Mouse (Mus musculus) hindbrain, embryonic 13.5 days (tissue): ENCODE measurements at regions not wholly inside any gene's neighbourhood (a gene's known extent, or its start where the extent isn't known, plus 50 kb on each side); places are given as distances from the start of the nearest gene placed in this dataset.

ENCODE experiments used
- ATAC-seq: fragments of 200-750 bp; cut with Nextera tagmentation; 2 replicates; pipeline ENCODE4 v1.8.0; 2017; ENCODE audit warnings: moderate TSS enrichment; ENCODE audit not compliant: low FRiP score
- H3K27ac ChIP-seq: fragments of 300-500 bp; sonication (generic); 2 replicates; pipeline ENCODE4 v1.5.1; 2015; ENCODE audit warnings: inconsistent platforms, mild to moderate bottlenecking, moderate library complexity
- H3K27me3 ChIP-seq: fragments of 300-500 bp; sonication (generic); 2 replicates; pipeline ENCODE4 v1.6.1; 2015; ENCODE audit warnings: mild to moderate bottlenecking, inconsistent platforms
- H3K36me3 ChIP-seq: fragments of 300-500 bp; sonication (generic); 2 replicates; pipeline ENCODE4 v1.6.1; 2015; ENCODE audit warnings: mild to moderate bottlenecking, inconsistent platforms
- H3K4me1 ChIP-seq: fragments of 300-500 bp; sonication (generic); replicated peaks from 2 replicates; pipeline ENCODE4 v1.6.1; 2015; ENCODE audit warnings: inconsistent platforms
- H3K4me2 ChIP-seq: fragments of 300-500 bp; sonication (generic); 2 replicates; pipeline ENCODE4 v1.6.1; 2015; ENCODE audit warnings: inconsistent platforms, mild to moderate bottlenecking, moderate library complexity
- H3K4me3 ChIP-seq: fragments of 300-500 bp; sonication (generic); 2 replicates; pipeline ENCODE4 v1.5.1; 2015; ENCODE audit warnings: mild to moderate bottlenecking, inconsistent platforms
- H3K9ac ChIP-seq: fragments of 300-500 bp; sonication (generic); 2 replicates; pipeline ENCODE4 v1.6.1; 2015; ENCODE audit warnings: mild to moderate bottlenecking, inconsistent platforms
- H3K9me3 ChIP-seq: fragments of 300-500 bp; sonication (generic); 2 replicates; pipeline ENCODE4 v1.6.1; 2016; ENCODE audit warnings: inconsistent platforms
- WGBS: fragments of 180-500 bp; shearing (Covaris S2); methylation state at CpG from one replicate; pipeline ENCODE4 v1.1.7; 2015; 5-methylcytosine and 5-hydroxymethylcytosine counted together

DNA sequence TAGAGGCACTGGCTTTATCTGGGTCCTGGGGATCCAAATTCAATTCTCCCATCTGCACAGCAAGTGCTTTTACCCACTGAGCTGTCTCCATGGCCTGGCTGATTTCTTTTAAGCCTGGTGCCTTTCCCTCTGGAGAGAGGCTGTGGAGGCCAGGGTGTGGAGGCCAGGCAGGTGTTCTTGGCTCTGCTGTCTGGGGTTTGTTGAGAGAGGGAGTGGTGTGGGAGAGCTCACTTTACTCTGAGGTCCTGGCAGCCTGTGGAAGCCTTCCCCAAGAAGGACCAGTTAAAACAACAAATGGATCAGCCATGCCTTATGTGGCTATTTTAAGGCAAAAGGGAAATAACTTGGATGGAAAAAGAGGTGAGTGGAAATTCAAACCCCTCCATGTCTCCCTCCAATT is 86.5 kb downstream of the Rpl14 start:
- no peak overlapping the region for H3K4me3 ChIP-seq
- H3K27me3 ChIP-seq: no peaks in the 10 kb centered on the region
- no peaks in the 10 kb centered on the region for H3K36me3 ChIP-seq
- H3K9ac ChIP-seq: no peak overlapping the region
- H3K4me2 ChIP-seq: no peak overlapping the region
- H3K27ac ChIP-seq: no peak overlapping the region
- peaks cover 19% of the 10 kb centered on the region for H3K4me1 ChIP-seq
- H3K9me3 ChIP-seq: no peaks in the 10 kb centered on the region
- ATAC-seq: no peak

DNA sequence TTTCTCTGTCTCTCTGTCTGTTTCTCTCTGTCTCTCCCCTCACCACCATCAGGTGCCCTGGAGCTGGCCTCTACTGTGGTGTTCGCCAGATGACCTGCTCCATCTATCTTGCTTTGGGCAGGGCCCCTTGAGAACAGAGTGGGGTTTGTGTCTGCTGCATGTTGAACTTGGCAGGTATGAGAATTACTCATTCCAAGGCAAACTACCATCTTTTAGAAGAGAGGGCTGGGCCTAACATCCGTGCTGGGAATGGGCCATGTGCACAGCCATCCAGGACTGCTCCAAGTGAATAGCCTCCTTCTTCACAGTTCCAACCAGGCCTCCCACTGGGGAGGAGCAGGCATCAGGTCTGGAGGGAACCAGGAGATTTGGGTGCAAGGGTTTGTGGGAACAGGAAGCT is 87.3 kb downstream of the Rpl14 start:
- H3K27me3 ChIP-seq: no peaks in the 10 kb centered on the region
- ATAC-seq: no peak
- no peak overlapping the region for H3K9ac ChIP-seq
- H3K4me1 ChIP-seq: peaks cover 11% of the 10 kb centered on the region
- 74% methylated on average over 2 of the region's 2 CpGs for WGBS
- no peaks in the 10 kb centered on the region for H3K9me3 ChIP-seq
- H3K27ac ChIP-seq: no peak overlapping the region
- H3K36me3 ChIP-seq: no peaks in the 10 kb centered on the region
- no peak overlapping the region for H3K4me2 ChIP-seq
- H3K4me3 ChIP-seq: no peak overlapping the region

DNA sequence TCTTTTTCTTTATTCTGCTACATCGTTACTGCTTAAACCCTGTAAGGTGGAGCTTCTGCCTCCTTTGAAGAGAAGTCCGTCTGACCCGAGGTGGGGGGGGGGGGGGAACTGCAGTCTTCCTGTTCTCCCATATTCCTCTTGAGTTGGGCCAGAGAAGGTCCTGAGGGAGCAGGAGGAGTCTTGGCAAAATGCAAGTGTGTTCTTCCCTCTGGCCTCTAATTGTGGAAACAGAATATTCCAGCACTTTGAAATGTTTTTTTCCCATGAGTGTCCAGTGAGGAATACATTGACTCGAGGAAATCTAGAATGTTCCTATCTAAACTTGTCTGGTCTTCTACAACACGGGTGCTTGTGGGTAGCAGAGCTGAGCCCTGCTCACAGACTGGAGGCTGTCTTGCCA is 90.0 kb downstream of the Rpl14 start:
- Histone ChIP-seq H3K9me3 (no peaks in the 10 kb centered on the region), H3K4me2 (no peak overlapping the region), H3K4me1 (no peaks in the 10 kb centered on the region), H3K9ac (no peak overlapping the region), H3K4me3 (no peak overlapping the region), H3K27ac (no peak overlapping the region), H3K27me3 (no peaks in the 10 kb centered on the region), H3K36me3 (no peaks in the 10 kb centered on the region)
- ATAC-seq: no peak
- 74% methylated on average over 5 of the region's 5 CpGs for WGBS

DNA sequence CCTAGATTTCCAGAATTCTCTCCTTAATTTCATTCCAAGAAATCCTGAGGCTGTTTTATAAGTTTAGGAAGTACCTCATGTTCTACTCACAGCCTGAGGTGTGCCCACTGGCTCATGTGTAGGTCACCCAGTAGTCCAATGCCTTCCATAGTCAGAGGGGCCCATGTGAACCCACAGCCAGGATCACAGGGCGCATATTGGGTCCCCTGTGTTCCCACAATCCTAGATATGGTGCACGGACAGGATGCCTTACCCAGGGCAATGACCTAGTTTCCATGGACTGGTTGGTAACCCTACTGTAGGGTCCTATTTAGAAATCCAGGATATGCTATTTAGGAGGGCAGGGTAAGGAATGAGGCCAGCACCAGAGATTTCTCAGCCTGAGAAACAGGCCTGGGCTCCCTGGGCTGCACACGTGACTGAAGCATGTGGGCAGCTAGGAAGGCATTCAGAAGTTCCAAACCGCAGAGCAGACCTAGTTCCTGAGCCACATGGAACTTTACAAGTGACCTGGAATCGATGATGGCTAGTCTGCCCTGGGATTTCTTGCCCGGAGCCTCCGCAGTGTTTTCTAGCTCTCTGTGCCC is 90.5 kb downstream of the Rpl14 start:
- H3K27me3 ChIP-seq: no peaks in the 10 kb centered on the region
- no peak overlapping the region for H3K4me3 ChIP-seq
- no peak overlapping the region for H3K27ac ChIP-seq
- H3K36me3 ChIP-seq: no peaks in the 10 kb centered on the region
- H3K9me3 ChIP-seq: no peaks in the 10 kb centered on the region
- ATAC-seq: no peak
- H3K4me2 ChIP-seq: no peak overlapping the region
- 85% methylated on average over 7 of the region's 7 CpGs for WGBS
- no peaks in the 10 kb centered on the region for H3K4me1 ChIP-seq
- no peak overlapping the region for H3K9ac ChIP-seq

DNA sequence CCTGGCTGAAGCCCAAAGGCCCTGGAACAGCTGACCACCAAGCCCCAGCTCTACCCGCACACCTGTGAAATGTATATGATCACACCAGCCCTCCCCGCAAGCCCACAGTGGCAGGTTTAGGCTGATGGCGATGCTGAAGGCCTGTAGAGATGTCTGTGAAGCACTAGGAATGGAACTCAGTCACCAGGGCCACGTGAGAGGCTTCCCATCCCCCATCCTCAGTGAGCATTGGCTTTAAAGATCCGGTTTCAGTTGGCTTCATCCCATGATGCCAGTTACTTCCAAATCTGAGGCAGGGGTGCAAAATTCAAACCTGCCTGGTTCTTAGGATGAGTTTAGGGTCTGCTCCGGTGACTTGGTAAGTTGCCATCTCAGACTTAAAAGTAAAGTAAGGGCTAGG is 91.9 kb downstream of the Rpl14 start:
- no peak overlapping the region for H3K27ac ChIP-seq

DNA sequence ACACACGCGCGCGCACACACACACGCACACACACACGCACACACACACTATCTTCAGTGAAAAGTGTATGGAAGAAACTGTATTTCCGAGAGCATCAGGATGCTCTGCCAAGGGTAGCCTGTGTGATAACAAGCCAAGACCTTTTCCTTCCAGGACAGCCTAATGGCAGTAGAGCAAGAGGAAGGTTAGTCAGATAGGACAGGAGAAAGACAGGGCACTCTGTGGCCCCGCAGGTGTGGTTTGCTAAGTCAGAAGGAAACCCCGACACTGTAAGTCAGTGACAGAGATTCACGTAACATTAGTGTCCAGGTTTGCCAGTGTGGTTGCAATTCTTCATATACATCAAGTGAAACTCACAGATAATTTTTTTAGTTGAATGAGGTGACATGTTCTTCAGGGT is 92.8 kb downstream of the Rpl14 start:
- Histone ChIP-seq H3K4me1 (no peaks in the 10 kb centered on the region), H3K27me3 (no peaks in the 10 kb centered on the region), H3K4me2 (no peak overlapping the region), H3K9ac (no peak overlapping the region), H3K9me3 (no peaks in the 10 kb centered on the region), H3K4me3 (no peak overlapping the region), H3K27ac (no peak overlapping the region), H3K36me3 (no peaks in the 10 kb centered on the region)
- 97% methylated on average over 10 of the region's 10 CpGs for WGBS
- ATAC-seq: no peak

More for the DNA sequence above, 91.9 kb downstream of the Rpl14 start:
- Histone ChIP-seq H3K36me3 (no peaks in the 10 kb centered on the region), H3K27me3 (no peaks in the 10 kb centered on the region), H3K4me1 (no peaks in the 10 kb centered on the region), H3K9me3 (no peaks in the 10 kb centered on the region), H3K4me3 (no peak overlapping the region), H3K4me2 (no peak overlapping the region), H3K9ac (no peak overlapping the region)
- WGBS: 67% methylated on average over 6 of the region's 6 CpGs
- no peak for ATAC-seq

DNA sequence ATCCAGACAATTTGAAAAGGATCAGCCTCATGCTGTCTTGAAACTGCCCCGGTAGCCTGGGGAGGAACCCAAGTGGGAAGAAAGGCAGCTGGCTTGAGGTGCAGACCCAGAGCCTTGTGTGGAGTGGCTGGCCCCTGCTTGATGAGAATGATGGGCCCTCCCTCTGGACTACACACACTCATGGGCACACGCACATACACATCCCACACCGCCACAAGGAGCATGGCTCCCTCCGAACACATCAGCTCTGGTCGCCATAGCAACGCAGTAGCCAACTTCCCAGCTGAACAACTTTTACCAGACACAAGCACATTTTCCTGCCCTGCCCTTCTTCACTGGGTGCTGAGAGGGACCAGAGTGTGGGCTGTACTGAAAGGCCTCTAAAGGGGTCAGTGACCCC is 101.2 kb downstream of the Rpl14 start:
- 20% methylated on average over 6 of the region's 6 CpGs for WGBS
- 0 out of 2 replicates have a peak, but pooled peaks have one; percentile 61 for ATAC-seq
- H3K9ac ChIP-seq: peak overlapping the region; percentile 5; the same call in 1 of the 2 replicates
- H3K4me2 ChIP-seq: no peak overlapping the region
- H3K4me3 ChIP-seq: no peak overlapping the region
- H3K4me1 ChIP-seq: peaks cover 42% of the 10 kb centered on the region
- H3K36me3 ChIP-seq: no peaks in the 10 kb centered on the region
- H3K9me3 ChIP-seq: no peaks in the 10 kb centered on the region
- peaks cover 14% of the 10 kb centered on the region; the same call in 1 of the 2 replicates for H3K27me3 ChIP-seq
- H3K27ac ChIP-seq: no peak overlapping the region

DNA sequence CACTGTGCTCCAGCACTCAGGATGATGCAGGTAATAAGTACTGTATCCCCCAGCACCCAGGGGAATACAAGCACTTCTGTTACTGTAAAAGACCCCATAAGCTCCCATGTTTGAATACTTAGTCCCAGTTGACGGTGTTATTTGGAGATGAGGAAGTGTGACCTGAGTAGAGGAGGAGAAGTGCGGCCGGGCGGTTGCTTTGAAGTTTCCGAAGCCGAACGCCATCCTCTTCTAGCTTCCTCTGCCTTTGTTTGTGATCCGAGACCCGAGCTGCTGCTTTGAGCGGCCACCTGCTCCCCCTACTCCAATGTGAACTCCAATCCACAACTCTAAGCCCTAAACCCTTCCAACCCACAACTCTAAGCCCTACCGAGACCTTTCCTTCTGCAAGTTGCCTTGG is 103.6 kb downstream of the Rpl14 start:
- no peak overlapping the region for H3K27ac ChIP-seq
- peaks cover 48% of the 10 kb centered on the region for H3K4me1 ChIP-seq
- no peaks in the 10 kb centered on the region for H3K9me3 ChIP-seq
- peaks cover 14% of the 10 kb centered on the region; the same call in 1 of the 2 replicates for H3K27me3 ChIP-seq
- ATAC-seq: no peak
- H3K4me3 ChIP-seq: no peak overlapping the region; the same call in 1 of the 2 replicates
- WGBS: 1% methylated on average over 11 of the region's 11 CpGs
- no peaks in the 10 kb centered on the region for H3K36me3 ChIP-seq
- peak overlapping the region; percentile 61 for H3K4me2 ChIP-seq
- no peak overlapping the region for H3K9ac ChIP-seq

DNA sequence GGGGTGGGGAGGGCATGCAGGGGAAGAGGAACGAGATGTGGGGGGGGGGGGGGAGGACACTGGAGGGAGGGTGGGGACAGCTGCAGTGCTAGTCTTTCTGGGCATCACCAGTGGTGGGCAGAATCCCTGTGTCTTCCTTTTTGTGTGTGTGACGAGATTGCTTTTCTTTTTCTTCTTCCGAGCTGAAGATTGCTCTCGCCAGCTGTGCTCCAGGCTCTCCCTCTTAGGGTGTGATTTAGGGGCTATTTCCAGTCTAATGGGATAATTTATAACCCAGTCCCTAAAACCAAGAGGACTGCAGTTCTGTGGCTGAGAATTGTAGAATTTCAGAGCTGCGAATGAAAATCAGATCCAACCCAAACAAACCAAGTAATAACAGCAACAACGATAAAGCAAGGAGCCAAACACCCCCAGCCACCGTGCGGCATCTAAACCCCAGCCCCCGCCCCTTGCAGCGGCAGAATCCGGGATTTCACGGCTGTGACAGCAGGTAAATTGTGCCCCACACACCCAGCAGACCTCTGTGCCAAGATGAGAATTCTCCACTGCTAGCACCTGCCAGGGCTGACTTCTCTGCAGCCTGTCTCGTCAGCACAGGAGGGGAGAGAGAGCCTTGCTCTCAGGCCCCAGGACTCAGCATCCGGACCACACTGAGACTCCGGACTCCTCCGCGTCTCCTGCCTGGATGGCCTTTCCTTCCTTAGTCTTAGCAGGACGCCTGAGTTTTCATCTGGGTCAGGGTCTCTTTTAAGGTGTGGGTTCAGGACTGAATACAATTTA is 104.3 kb downstream of the Rpl14 start:
- peak overlapping the region; percentile 30 for H3K4me3 ChIP-seq
- H3K4me1 ChIP-seq: peaks cover 49% of the 10 kb centered on the region
- H3K9ac ChIP-seq: peak overlapping the region; percentile 65
- peak overlapping the region; percentile 61 for H3K4me2 ChIP-seq
- peak overlapping the region; percentile 30; the same call in 1 of the 2 replicates for H3K27ac ChIP-seq
- 2% methylated on average over 18 of the region's 18 CpGs for WGBS
- H3K27me3 ChIP-seq: peaks cover 14% of the 10 kb centered on the region; the same call in 1 of the 2 replicates
- no peaks in the 10 kb centered on the region for H3K9me3 ChIP-seq
- ATAC-seq: no peak
- no peaks in the 10 kb centered on the region for H3K36me3 ChIP-seq

DNA sequence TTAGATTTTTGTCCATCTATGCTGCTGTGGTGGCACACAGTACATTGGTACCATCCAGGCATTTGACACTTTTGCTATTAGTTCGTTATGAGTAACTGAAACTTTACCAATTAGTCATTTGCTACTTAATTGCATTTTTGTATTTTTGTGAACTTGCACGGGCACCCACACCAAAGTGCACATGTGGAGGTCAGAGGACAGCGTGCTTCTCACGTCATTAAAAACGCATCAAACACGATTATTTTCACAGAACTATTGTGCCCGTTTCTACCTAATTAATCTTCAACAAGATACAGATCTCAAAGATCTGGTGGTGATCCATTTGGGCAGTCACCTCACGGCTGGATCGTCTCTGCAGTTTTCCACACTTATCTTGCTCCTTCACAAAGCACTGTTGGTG is 105.1 kb downstream of the Rpl14 start:
- Histone ChIP-seq H3K4me1 (peaks cover 51% of the 10 kb centered on the region), H3K9ac (no peak overlapping the region), H3K4me2 (peak overlapping the region; percentile 61), H3K36me3 (no peaks in the 10 kb centered on the region), H3K9me3 (no peaks in the 10 kb centered on the region), H3K27me3 (peaks cover 14% of the 10 kb centered on the region; the same call in 1 of the 2 replicates), H3K4me3 (no peak overlapping the region), H3K27ac (no peak overlapping the region)
- 16% methylated on average over 9 of the region's 9 CpGs for WGBS
- no peak for ATAC-seq

DNA sequence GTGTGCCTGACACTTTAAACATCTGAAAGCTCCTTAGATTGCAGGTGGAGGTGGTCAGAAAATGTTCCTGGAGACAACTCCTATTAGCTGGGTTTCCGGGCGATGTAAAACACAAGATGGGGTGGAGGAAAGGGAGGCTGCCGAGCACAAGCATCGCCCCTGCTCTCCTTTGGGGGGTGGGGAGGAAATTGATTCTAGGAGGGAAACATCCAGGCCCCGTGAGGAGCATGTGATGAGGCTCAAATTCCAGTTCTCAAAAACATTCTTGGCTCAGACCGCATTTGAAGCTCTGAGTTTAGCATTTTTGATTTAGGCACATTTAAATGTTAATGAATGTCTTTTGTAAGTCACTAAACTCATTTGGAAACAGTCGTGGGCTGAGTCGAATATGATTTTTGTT is 105.5 kb downstream of the Rpl14 start:
- peaks cover 55% of the 10 kb centered on the region for H3K4me1 ChIP-seq
- 0 out of 2 replicates have a peak, but pooled peaks cover 11% of the 10 kb centered on the region for H3K27me3 ChIP-seq
- no peak overlapping the region for H3K4me2 ChIP-seq
- H3K9me3 ChIP-seq: no peaks in the 10 kb centered on the region
- no peak overlapping the region for H3K9ac ChIP-seq
- ATAC-seq: no peak
- H3K4me3 ChIP-seq: no peak overlapping the region
- no peaks in the 10 kb centered on the region for H3K36me3 ChIP-seq
- WGBS: 23% methylated on average over 8 of the region's 8 CpGs
- no peak overlapping the region; the same call in 1 of the 2 replicates for H3K27ac ChIP-seq

DNA sequence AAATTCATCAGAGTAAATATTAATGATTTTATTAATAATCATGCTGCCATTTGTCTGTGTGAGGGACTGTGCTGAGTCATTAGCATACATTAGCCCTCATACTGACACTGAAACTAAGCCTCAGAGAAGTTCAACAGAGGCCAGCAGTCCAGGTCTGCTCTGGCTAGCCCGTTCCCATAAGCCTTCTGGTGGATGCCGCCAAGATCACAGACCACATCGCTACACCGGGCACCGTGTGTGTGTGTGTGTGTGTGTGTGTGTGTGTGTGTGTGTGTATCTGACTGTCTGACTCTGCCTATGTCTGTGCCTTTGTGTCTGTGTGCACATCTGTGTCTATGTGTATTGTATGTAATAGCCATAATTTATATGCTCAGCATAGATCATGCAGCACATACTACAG is 106.0 kb downstream of the Rpl14 start:
- ATAC-seq: no peak
- no peak overlapping the region for H3K27ac ChIP-seq
- H3K36me3 ChIP-seq: no peaks in the 10 kb centered on the region
- 0 out of 2 replicates have a peak, but pooled peaks cover 11% of the 10 kb centered on the region for H3K27me3 ChIP-seq
- H3K9ac ChIP-seq: no peak overlapping the region
- H3K4me3 ChIP-seq: no peak overlapping the region
- H3K4me1 ChIP-seq: peaks cover 52% of the 10 kb centered on the region
- no peak overlapping the region for H3K4me2 ChIP-seq
- no peaks in the 10 kb centered on the region for H3K9me3 ChIP-seq
- 61% methylated on average over 5 of the region's 5 CpGs for WGBS
